Mouse (Mus musculus) Muller cell, postnatal 12 days (primary cell): ENCODE data around the gene Hs6st2.

Experiments
- DNase-seq: peaks from one replicate; pipeline ENCODE4 v3.0.0-alpha.2; 2015; ENCODE audit errors: inconsistent ontology term

Gene Hs6st2

GRCm38 (mm10) chrX:51343595-51343994 is 338.1 kb downstream of the Hs6st2 start:
- no peak for DNase-seq
